Mouse (Mus musculus) gonadal fat pad, adult 2 months (tissue): ENCODE measurements around the gene Lrrc63. TPM values are rescaled to one million over a fixed set of nuclear protein-coding genes. Genes with fewer than 3 reads are reported as not detected.
"Not testable (repeated sequence)": the region's sequence is repeated elsewhere in the genome, so short reads cannot be mapped to it uniquely, and the experiment has no call there.

Experiments used
- DNase-seq: peaks from one replicate; pipeline ENCODE4 v3.0.0-alpha.2; 2012; ENCODE audit warnings: low read depth
- polyA plus RNA-seq: library from polyadenylated mRNA; depleted of rRNA; stranded (reverse); fragments of >200 nt; gene quantifications from 2 replicates; pipeline ENCODE4 v1.2.3, GENCODE M21; 2012; rRNA removed

The Lrrc63 gene
- polyA plus RNA-seq: 0.34 and 0.49 TPM in 2 replicates

GRCm38 (mm10) chr14:75130501-75131318, at the start of gene Lrrc63, which contains the start of gene Lcp1:
Lrrc63 (minus strand) TSS chr14:75130881.
Lcp1 (plus strand) TSS chr14:75131101.
- no peak for DNase-seq

DNA sequence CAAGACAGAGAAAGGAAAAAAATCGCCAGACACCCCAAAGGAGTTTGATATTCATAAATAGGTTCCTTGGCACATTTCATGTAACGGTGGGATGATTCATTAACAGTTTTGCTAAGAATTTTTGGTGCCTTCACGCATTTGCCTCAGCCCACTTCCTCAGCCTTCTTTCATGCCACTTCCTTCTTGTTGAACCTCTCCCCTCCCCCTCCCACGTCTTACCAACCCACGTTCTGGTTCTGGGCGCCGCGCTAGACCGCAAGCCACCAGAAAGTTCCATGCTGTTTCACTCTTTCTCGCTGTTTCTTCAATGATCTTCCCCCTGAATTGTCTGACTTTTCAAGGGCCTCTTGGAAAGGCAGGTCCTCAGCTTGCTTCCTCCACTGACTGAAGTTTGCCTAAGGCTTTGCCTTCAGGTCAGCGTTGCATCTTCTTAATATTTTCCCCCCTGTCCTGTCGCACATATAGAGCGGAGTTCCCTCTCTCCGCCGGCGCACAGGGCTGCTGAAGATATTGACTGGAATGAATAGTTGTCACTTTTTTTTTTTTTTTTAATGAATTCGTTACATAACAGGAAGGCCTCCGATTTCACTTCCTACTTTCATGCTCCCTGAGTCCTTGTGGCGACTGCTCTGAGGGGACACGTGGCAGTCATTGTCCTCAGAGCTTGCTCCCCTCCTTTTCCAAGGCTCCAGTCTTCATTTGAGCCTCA, 48.7 kb upstream of the Lrrc63 start:
- no peak for DNase-seq

DNA sequence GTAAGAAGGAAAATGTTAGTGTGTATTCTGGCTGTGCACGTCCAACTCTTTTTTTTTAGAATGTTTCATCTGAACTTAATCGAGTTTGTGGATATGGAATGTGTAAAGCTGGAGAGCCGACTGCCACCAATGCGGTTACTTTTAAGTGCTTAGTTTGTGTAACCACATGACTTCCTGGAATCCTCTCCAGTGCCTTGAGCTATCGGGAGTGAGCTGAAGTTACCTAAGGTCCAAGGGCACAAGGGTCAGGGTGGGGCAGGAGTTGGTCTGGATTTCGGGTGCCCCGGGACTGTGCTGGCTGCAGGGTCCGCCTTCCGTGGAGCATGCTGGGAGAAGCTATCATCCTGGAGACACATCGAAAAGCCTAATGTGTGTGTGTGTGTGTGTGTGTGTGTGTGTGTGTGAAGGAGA, 48.1 kb upstream of the Lrrc63 start:
- no peak for DNase-seq

- DNase-seq: no peak
Measured at GRCm38 (mm10) chr14:75178384-75178793, 47.7 kb upstream of the Lrrc63 start.

DNA sequence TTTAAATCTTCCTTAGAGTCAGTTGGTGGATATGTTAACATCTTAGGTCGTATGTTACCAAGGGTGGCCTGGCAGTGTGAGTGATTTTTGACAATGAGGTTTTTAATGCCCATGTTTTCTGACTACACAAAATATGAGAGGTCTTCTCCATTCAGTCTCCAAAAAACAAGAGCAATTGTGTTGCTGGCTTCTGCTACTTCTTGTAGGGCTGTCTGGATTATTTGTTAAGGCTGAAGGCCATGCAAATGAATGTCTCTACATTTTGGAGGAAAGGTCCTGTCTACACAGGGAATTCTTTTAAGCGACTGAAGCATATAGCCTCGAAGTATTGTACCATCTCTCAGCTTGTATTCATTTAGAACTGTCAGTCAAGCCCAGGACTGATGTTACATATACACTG, 46.7 kb upstream of the Lrrc63 start:
- DNase-seq: no peak

DNA sequence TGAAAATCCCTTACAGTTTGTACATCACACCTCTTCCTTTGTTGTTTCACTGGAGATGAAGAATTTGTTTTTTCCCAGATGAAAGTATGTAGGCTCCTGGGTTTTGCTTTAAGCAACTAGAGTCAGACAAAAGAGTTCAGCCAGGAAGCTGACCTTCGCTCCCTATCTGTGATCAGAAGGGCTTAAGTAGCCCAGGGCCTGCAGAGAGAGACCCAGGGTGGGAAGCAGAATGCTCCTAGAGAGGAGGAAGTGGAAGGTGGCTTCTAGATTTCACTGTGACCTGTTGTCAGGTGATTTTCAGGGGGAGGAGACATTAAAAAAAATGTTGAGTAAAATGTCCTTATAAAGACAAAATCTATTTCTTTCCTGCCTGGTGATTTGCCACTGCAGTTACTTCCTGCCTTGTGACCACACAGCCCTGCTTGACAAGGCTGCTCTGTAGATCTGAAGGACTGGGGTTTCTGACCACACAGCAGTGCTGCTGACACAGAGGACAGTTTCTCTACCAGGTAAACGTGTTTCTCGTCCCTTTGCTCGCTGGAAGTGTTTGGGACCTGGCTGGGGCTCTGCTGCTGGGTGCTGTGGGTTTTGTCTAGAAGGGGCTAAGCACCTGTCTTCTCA, 45.9 kb upstream of the Lrrc63 start:
- no peak for DNase-seq

DNA sequence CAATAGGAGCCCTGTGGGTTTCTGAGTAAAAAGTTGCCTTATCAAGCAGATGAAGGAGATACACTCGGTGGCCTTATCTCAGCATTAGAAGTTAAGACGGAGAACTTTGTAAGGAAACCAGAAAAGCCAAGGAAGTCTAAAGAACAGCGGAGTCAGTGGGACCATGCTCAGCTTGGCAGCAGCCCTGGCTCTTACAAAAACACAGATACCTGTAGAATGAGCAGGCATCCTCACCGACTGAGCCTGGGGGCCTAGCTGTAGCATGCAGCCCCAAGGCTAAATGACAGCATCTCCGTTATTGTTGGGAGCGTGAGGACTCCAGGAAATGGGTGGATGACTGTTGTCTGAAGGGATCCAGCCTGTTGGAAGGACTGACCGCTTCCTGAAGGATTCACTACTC, 45.1 kb upstream of the Lrrc63 start:
- no peak for DNase-seq

- peak; percentile 16 for DNase-seq
Measured at GRCm38 (mm10) chr14:75174731-75175555, 44.3 kb upstream of the Lrrc63 start.

DNA sequence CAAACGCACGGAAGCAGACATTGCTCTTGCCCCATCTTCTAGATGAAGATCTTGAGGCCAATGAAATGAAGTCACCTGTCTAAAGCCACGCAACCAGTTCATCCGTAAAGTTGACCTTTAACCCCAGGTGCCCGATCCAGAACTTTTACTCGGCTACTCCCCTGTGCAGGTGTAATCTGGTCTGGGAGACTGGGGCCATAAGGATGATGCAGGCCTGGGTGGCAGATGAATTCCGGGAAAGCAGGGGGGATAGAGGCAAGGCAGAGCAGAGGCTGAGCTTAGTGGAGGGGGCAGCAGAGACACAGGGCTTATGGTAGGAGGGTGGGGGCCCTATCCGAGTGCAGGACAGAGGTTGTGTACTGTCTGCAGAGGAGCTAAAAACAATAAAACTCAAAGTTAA, 43.6 kb upstream of the Lrrc63 start:
- DNase-seq: no peak

DNA sequence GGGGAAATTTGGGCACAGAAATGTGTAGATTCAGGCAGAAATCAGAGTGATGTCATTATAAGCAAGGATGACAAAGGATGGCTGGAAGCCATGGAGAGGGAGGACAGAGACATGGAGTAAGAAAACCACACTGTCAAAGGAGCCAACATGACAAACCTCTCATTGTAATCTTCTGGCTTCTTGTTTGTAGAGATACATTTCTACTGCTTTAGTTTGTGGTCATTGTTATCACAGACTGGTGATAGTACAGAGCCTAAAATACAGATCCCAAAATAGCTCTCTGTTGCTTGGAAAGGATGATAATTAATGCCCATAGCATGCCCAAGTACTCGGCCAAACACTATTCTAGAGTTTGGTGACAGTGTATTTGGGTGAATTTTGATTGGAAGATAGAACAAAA, 39.9 kb upstream of the Lrrc63 start:
- DNase-seq: no peak

GRCm38 (mm10) chr14:75168501-75168900, 37.8 kb upstream of the Lrrc63 start:
- DNase-seq: no peak

- DNase-seq: no peak
Measured at GRCm38 (mm10) chr14:75165574-75166131, 35.0 kb upstream of the Lrrc63 start.

DNA sequence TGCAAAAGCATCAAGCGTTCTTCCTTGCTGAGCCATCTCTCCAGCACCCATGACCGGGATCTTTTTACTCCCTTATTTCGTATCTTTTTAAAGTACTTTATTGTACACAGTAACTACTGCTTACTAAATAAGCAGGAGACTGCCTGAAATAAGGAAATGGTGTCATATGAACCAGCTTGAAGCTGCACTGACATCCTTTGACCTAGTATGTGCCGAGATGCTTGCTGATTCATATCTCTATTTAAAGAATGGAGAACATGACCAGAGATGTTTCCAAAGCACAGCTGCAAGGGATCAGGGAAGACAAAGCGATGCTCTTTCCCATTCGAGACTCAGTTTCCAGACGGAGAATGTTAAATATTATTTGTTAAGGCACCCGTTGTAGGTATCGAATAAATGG, 33.7 kb upstream of the Lrrc63 start:
- no peak for DNase-seq

DNA sequence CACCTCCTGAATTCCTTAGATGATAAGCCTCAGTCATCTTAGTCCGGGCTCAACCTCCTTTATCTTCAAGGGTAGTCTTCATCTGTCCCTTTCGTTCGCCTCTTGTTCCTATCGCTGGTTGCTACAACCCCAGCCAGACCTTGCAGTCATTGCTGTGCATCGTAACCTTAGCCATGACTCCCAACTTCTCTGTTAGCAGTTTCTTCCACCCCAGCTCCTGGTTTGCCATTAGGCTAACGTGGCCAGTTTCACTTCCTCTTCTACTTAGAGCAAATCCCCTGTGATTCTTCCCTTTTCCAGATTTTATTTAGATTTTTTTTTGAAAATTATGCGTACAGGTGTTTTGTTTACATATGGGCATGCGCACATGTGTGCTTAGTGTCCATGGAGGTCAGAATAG, 33.2 kb upstream of the Lrrc63 start:
- no peak for DNase-seq

DNA sequence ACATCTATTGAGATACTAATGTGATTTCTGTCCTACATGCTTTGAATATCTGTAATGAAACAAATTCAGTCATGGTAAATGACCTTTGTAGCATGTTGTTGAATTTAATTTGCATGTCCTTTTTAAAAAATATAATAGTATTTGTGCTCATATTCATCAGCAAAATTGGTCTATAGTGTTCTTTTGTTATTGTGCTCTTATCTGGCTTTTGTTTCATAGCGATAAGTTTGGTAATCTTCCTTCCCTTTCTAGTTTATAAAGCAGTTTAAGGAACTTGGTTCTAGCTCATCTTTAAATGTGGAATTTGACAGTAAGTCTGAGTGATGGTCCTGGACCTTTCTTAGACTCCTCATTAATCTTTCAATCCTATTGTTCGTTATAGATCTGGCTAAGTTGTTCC, 28.7 kb upstream of the Lrrc63 start:
- no peak for DNase-seq

GRCm38 (mm10) chr14:75154481-75154880, 23.8 kb upstream of the Lrrc63 start:
- no peak for DNase-seq

GRCm38 (mm10) chr14:75151146-75151545, 20.5 kb upstream of the Lrrc63 start:
- DNase-seq: no peak

DNA sequence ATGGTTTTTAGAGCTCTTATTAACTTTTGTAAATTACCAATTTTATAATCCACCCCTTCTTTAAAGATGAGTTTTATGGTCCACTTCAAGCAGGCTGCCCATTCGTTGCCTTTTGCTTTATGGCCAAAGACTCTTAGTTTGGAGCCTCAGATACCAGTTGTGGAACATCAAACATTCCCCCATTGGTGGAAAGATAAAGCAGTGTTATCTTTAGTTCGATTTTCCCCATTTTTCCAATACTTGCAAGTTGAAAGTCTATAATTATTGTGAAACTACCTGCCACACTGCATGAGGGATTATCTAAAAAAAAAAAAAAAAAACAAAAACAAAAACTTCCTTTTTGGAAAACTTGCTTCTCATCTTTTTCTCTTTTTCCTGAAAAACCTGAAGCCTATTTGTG, 20.0 kb upstream of the Lrrc63 start:
- DNase-seq: no peak

DNA sequence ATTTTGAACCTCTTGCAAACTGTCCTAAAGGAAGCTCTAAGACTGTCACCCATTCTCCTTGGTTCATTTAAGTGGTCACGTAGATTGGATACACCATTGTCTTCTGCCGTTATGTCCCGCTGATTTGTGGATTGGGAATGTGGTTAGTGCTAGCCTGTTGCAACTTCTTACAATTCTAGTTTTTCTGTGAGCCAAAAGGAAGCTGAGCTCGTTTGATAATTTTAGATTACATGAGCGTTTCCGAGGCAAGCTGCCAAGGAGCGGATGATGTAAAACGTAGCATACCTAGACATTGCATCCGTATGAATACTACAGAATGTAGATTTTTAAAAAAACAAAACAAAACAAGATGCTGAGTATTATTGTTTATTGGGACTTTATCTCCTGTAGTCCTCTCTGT, 17.5 kb upstream of the Lrrc63 start:
- DNase-seq: no peak

DNA sequence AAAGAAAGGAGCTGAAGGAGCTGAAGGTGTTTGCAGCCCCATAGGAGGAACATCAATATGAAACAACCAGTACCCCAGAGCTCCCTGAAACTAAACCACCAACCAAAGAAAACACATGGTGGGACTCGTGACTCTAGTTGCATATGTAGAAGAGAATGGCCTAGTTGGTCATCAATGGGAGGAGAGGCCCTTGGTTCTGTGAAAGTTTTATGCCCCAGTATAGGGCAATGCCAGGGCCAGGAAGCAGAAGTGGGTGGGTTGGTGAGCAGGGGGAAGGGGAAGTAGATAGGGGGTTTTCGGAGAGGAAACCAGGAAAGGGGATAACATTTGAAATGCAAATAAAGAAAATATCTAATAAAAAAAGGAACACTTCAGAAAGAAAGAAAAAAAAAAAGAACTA, 17.0 kb upstream of the Lrrc63 start:
- DNase-seq: not testable (repeated sequence)

DNA sequence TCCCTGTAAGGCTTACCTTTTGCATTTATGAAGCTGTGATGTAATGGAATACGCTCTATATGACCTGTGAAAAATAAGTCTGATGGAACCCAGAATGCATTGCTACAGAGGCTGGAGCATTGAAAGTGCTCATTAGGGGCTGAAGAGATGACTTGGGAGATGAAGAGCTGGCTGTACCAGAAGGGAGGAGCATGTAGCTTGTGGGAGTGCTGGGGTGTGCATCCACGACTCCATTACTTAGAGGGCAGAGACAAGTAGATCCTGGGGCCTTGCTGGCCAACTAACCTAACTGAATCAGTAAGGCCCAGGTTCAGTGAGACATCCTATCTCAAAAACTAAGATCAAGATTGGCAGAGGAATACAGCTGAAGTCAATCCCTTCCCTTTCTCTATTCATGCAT, 8.5 kb upstream of the Lrrc63 start:
- DNase-seq: no peak

- DNase-seq: no peak
Measured at GRCm38 (mm10) chr14:75138503-75138902, 7.8 kb upstream of the Lrrc63 start.
